Mouse (Mus musculus): Measurements from ENCODE around the gene Thumpd1. TPM values are rescaled to one million over a fixed set of nuclear protein-coding genes. Genes with fewer than 3 reads are reported as not detected.

Gene Thumpd1
- polyA plus RNA-seq, 1 experiment from 2014 or later, result 65.0 TPM

DNA sequence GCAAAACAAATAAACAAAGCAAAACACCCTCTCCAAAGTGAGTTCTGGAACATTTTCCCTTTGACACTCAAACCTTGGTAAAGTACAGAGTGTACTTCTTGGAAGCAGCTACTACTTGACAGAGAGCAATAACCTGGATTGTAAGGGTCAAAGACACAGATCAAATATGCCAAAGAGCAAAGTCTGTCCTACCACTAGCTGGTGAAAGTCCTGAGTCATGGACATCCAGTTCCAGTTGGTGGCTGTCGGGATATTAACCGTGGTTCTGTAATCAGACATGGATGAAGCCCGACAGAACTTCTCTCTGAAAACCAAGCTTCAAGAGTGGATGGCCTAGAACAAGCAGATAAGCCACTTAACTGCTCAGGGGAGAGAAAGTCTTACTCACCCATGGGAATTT lies 52.7 kb downstream of the Thumpd1 start:
- Histone ChIP-seq H3K9me3 (replicated peaks) (no peaks in the 10 kb centered on the region), H3K4me1 (no peaks in the 10 kb centered on the region), H3K27me3 (replicated peaks) (no peaks in the 10 kb centered on the region), H3K4me3 (replicated peaks) (no peak overlapping the region), H3K36me3 (no peaks in the 10 kb centered on the region), H3K4me2 (no peak overlapping the region), H3K9ac (replicated peaks) (no peak overlapping the region), H3K27ac (replicated peaks) (no peak overlapping the region)
- ATAC-seq (ENCODE audit: low FRiP score), result no peak
- 92% methylated on average over 3 of the region's 3 CpGs for WGBS

Other genes with a start within 250 kb of the Thumpd1 start
- not detected in 2 replicates for gene Umod, start 241.5 kb downstream of the Thumpd1 start, polyA plus RNA-seq (2015; fragmentation: Nextera tagmentation; extraction: Ambion mirVana)
- 0.08 TPM in 1 of 2 replicates, not detected in the other for gene Acsm5, start 201.3 kb downstream of the Thumpd1 start, polyA plus RNA-seq (2015; fragmentation: Nextera tagmentation; extraction: Ambion mirVana)
- gene Pdilt, start 197.3 kb downstream of the Thumpd1 start, polyA plus RNA-seq (2015; fragmentation: Nextera tagmentation; extraction: Ambion mirVana), result 0.10 and 0.14 TPM in 2 replicates
- not detected in 2 replicates for gene Acsm2, start 166.5 kb downstream of the Thumpd1 start, polyA plus RNA-seq (2015; fragmentation: Nextera tagmentation; extraction: Ambion mirVana)
- gene Acsm1, start 113.8 kb downstream of the Thumpd1 start, polyA plus RNA-seq (2015; fragmentation: Nextera tagmentation; extraction: Ambion mirVana), result not detected in 2 replicates
- gene Acsm4, start 30.8 kb downstream of the Thumpd1 start, polyA plus RNA-seq (2015; fragmentation: Nextera tagmentation; extraction: Ambion mirVana), result not detected in 2 replicates
- 0.51 TPM in 1 of 2 replicates, not detected in the other for gene Acsm3, start 40.1 kb upstream of the Thumpd1 start, polyA plus RNA-seq (2015; fragmentation: Nextera tagmentation; extraction: Ambion mirVana)
- gene Rexo5, start 73.2 kb upstream of the Thumpd1 start, polyA plus RNA-seq (2015; fragmentation: Nextera tagmentation; extraction: Ambion mirVana), result 6.0 and 15.7 TPM in 2 replicates
- 15.3 and 16.2 TPM in 2 replicates for gene Eri2, start 73.3 kb upstream of the Thumpd1 start, polyA plus RNA-seq (2015; fragmentation: Nextera tagmentation; extraction: Ambion mirVana)
- 16.7 and 17.9 TPM in 2 replicates for gene Lyrm1, start 175.1 kb upstream of the Thumpd1 start, polyA plus RNA-seq (2015; fragmentation: Nextera tagmentation; extraction: Ambion mirVana)
- 15.8 and 18.1 TPM in 2 replicates for gene Dcun1d3, start 175.5 kb upstream of the Thumpd1 start, polyA plus RNA-seq (2015; fragmentation: Nextera tagmentation; extraction: Ambion mirVana)

Data from neural tube, embryonic 15.5 days (tissue).